11 mouse cellular contexts compared by ENCODE assay signal in the genomic region with DNA sequence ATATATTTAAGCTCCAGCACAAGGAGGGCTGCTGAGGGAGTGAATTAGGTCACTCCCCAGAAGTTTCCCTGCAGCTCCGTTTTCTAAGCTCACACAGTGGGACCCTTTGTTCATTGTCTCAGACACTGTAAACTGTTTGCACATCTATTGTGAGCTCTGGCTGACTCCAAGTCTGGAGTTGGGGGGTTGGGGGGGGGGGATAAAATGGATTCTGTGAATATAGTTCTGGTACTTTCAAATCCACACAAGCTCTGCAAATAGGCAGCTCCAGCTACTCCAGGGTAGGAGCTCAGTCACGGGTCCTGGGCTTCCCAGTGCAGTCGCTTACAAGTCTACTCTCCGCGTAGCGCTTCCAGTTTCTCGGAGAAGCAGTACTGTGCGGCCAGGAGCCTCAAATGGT.
DNase-seq lines count a peak whose midpoint lies in the region; ATAC-seq and TF ChIP-seq lines count a peak whose summit lies in the region.
"Had no signal": no experiment of that assay in that cellular context is flagged by ENCODE, and none has a peak within 500 bp of the region (broad histone marks: within the 10 kb centered on the region; RNA-seq: fewer than 3 reads in every experiment).

No protein-coding gene starts in this region.

- no peaks in the 10 kb centered on the region for H3K36me3 ChIP-seq in forebrain, embryonic 16.5 days (ENCODE audit: control insufficient read depth, insufficient read depth)
- H3K36me3 ChIP-seq in midbrain, embryonic 14.5 days (ENCODE audit: control insufficient read depth, insufficient read depth, low read length): no peaks in the 10 kb centered on the region
- H3K36me3 ChIP-seq in intestine, postnatal 0 days (ENCODE audit: control insufficient read depth, insufficient read depth): no peaks in the 10 kb centered on the region; the same call in 1 of the 2 replicates

- no peak overlapping the region for H3K4me3 ChIP-seq in gastrocnemius, adult 2 months
- H3K4me3 ChIP-seq in forebrain, embryonic 16.5 days (replicated peaks; ENCODE audit: low read length): no peak overlapping the region
- no peak overlapping the region for H3K4me3 ChIP-seq in midbrain, embryonic 14.5 days (replicated peaks; ENCODE audit: low read depth, low read length)
- H3K4me3 ChIP-seq in intestine, postnatal 0 days (ENCODE audit: low read depth, low read length): no peak overlapping the region

- H3K9me3 ChIP-seq in forebrain, embryonic 16.5 days (ENCODE audit: control insufficient read depth, low read length): no peaks in the 10 kb centered on the region
- H3K9me3 ChIP-seq in midbrain, embryonic 14.5 days (ENCODE audit: control insufficient read depth, low read length): no peaks in the 10 kb centered on the region
- no peaks in the 10 kb centered on the region for H3K9me3 ChIP-seq in intestine, postnatal 0 days (ENCODE audit: control insufficient read depth)

- no peak overlapping the region for H3K9ac ChIP-seq in forebrain, embryonic 16.5 days (replicated peaks; ENCODE audit: low read depth, low read length)
- H3K9ac ChIP-seq in midbrain, embryonic 14.5 days (replicated peaks; ENCODE audit: low read length): no peak overlapping the region
- no peak overlapping the region for H3K9ac ChIP-seq in intestine, postnatal 0 days (ENCODE audit: low read depth, low read length)
- H3K9ac ChIP-seq: liver, embryonic 14.5 days had no signal

- ATAC-seq in forebrain, embryonic 16.5 days: peak; percentile 64; the same call in 1 of the 2 replicates
- peak; percentile 70; the same call in 1 of the 2 replicates for ATAC-seq in midbrain, embryonic 14.5 days (ENCODE audit: low FRiP score, low TSS enrichment)
- no peak for ATAC-seq in activated CD4-positive, CD25-positive, alpha-beta regulatory T cell, adult 4 months
- no peak for ATAC-seq in intestine, postnatal 0 days

- H3K27ac ChIP-seq in gastrocnemius, adult 2 months: peak overlapping the region; percentile 63
- H3K27ac ChIP-seq in forebrain, embryonic 16.5 days (ENCODE audit: low read length): no peak overlapping the region
- H3K27ac ChIP-seq in midbrain, embryonic 14.5 days (replicated peaks; ENCODE audit: low read depth, low read length): 0 out of 2 replicates have a peak overlapping the region, but pooled peaks have one; percentile 26
- H3K27ac ChIP-seq in intestine, postnatal 0 days (ENCODE audit: low read depth, low read length): no peak overlapping the region
- H3K27ac ChIP-seq: liver, embryonic 14.5 days had no signal

- no peaks in the 10 kb centered on the region for H3K27me3 ChIP-seq in forebrain, embryonic 16.5 days (replicated peaks; ENCODE audit: control insufficient read depth, insufficient read depth, low read length)
- H3K27me3 ChIP-seq in midbrain, embryonic 14.5 days (ENCODE audit: control insufficient read depth, insufficient read depth, low read length): no peaks in the 10 kb centered on the region
- H3K27me3 ChIP-seq in intestine, postnatal 0 days (replicated peaks; ENCODE audit: control insufficient read depth, insufficient read depth, low read length): no peaks in the 10 kb centered on the region

- TF ChIP-seq CTCF in gastrocnemius, adult 2 months (IDR thresholded peaks at IDR 0.05): no peak
- TF ChIP-seq CTCF in intestine, postnatal 0 days (IDR thresholded peaks at IDR 0.05; ENCODE audit: low read depth): no peak

- DNase-seq in gastrocnemius, adult 2 months: no peak
- DNase-seq in gastrocnemius, postnatal 10 days: no peak
- peak; percentile 88 for DNase-seq in Muller cell, postnatal 12 days (ENCODE audit: inconsistent ontology term)
- peak; percentile 65 for DNase-seq in midbrain, embryonic 14.5 days
- no peak for DNase-seq in cerebellum, adult 8-10 months
- DNase-seq: kidney, postnatal 10 days; thymus, postnatal 4 days had no signal

- no peak overlapping the region for H3K4me2 ChIP-seq in forebrain, embryonic 16.5 days (ENCODE audit: low read length)
- H3K4me2 ChIP-seq in midbrain, embryonic 14.5 days (ENCODE audit: low read length): no peak overlapping the region
- no peak overlapping the region for H3K4me2 ChIP-seq in intestine, postnatal 0 days (replicated peaks; ENCODE audit: low read depth)

- peaks cover 7% of the 10 kb centered on the region; the same call in 1 of the 2 replicates for H3K4me1 ChIP-seq in forebrain, embryonic 16.5 days (replicated peaks; ENCODE audit: control insufficient read depth, insufficient read depth, low read length)
- no peaks in the 10 kb centered on the region for H3K4me1 ChIP-seq in midbrain, embryonic 14.5 days (ENCODE audit: control insufficient read depth, insufficient read depth, low read length)
- H3K4me1 ChIP-seq in intestine, postnatal 0 days (replicated peaks; ENCODE audit: control insufficient read depth, insufficient read depth, low read length): peaks cover 12% of the 10 kb centered on the region; the same call in 1 of the 2 replicates

- intact Hi-C loops in gastrocnemius, adult 2 months (cut with DNase I): no loop called here

- WGBS in forebrain, embryonic 16.5 days: 9% methylated on average over 8 of the region's 8 CpGs
- WGBS in midbrain, embryonic 14.5 days: 10% methylated on average over 8 of the region's 8 CpGs
- WGBS in intestine, postnatal 0 days: 57% methylated on average over 8 of the region's 8 CpGs

Comparison
In these comparisons a context has a peak if more than half of its experiments do, and no peak if none do; other contexts are left out.
1. DNase-seq: peak in Muller cell, postnatal 12 days (single experiment) and midbrain, embryonic 14.5 days (single experiment); none in gastrocnemius, adult 2 months (single experiment), gastrocnemius, postnatal 10 days (single experiment) and cerebellum, adult 8-10 months (single experiment).
2. H3K27ac ChIP-seq: peak in gastrocnemius, adult 2 months (single experiment) and midbrain, embryonic 14.5 days (single experiment); none in forebrain, embryonic 16.5 days (single experiment) and intestine, postnatal 0 days (single experiment).
3. ATAC-seq: peak in forebrain, embryonic 16.5 days (single experiment) and midbrain, embryonic 14.5 days (single experiment); none in activated CD4-positive, CD25-positive, alpha-beta regulatory T cell, adult 4 months (single experiment) and intestine, postnatal 0 days (single experiment).